Mouse (Mus musculus) heart, postnatal 0 days (tissue): ENCODE results near the gene Acvrl1. TPM values are rescaled to one million over a fixed set of nuclear protein-coding genes. Genes with fewer than 3 reads are reported as not detected.

ENCODE experiments used
- ATAC-seq: fragments of 200-750 bp; cut with Nextera tagmentation; 2 replicates; pipeline ENCODE4 v1.8.0; 2017; ENCODE audit warnings: low read depth, moderate number of reproducible peaks, moderate library complexity; ENCODE audit not compliant: insufficient read depth
- DNase-seq: peaks from one replicate; pipeline ENCODE4 v3.0.0-alpha.2; 2016; ENCODE audit warnings: low spot score
- H3K27ac ChIP-seq: fragments of 300-500 bp; sonication (generic); 2 replicates; pipeline ENCODE4 v1.5.1; 2014; ENCODE audit warnings: low read depth, mild to moderate bottlenecking
- H3K27me3 ChIP-seq: fragments of 300-500 bp; sonication (generic); 2 replicates; pipeline ENCODE4 v1.6.1; 2014; ENCODE audit warnings: low read length, mixed read lengths; ENCODE audit not compliant: control insufficient read depth, insufficient read depth
- H3K36me3 ChIP-seq: fragments of 300-500 bp; sonication (generic); replicated peaks from 2 replicates; pipeline ENCODE4 v1.6.1; 2014; ENCODE audit warnings: low read length, mixed read lengths; ENCODE audit not compliant: control insufficient read depth, insufficient read depth
- H3K4me1 ChIP-seq: fragments of 300-500 bp; sonication (generic); 2 replicates; pipeline ENCODE4 v1.6.1; 2014; ENCODE audit warnings: antibody characterized with exemption; ENCODE audit not compliant: control insufficient read depth, insufficient read depth
- H3K4me2 ChIP-seq: fragments of 300-500 bp; sonication (generic); 2 replicates; pipeline ENCODE4 v1.6.1; 2014; ENCODE audit warnings: low read depth, mild to moderate bottlenecking, low read length, moderate library complexity
- H3K4me3 ChIP-seq: fragments of 300-500 bp; sonication (generic); 2 replicates; pipeline ENCODE4 v1.5.1; 2014; ENCODE audit warnings: low read depth, low read length
- H3K9ac ChIP-seq: fragments of 300-500 bp; sonication (generic); replicated peaks from 2 replicates; pipeline ENCODE4 v1.6.1; 2014; ENCODE audit warnings: low read depth, low read length, mixed read lengths
- H3K9me3 ChIP-seq: fragments of 300-500 bp; sonication (generic); replicated peaks from 2 replicates; pipeline ENCODE4 v1.6.1; 2016; ENCODE audit warnings: low read length; ENCODE audit not compliant: control insufficient read depth
- CTCF ChIP-seq: IDR thresholded peaks from 2 replicates; pipeline ENCODE4 v1.5.1; 2016; ENCODE audit warnings: antibody characterized with exemption, control low read depth, low read depth
- EP300 ChIP-seq: IDR thresholded peaks from 2 replicates; pipeline ENCODE4 v1.6.1; 2016; ENCODE audit warnings: antibody characterized with exemption, low read depth
- WGBS: fragments of 180-500 bp; shearing (Covaris S2); extraction: QIAGEN DNeasy Blood & Tissue Kit; methylation state at CpG from one replicate; pipeline ENCODE4 v1.1.7; 2014; 5-methylcytosine and 5-hydroxymethylcytosine counted together
- polyA plus RNA-seq: library from polyadenylated mRNA; unstranded; fragments of >200 nt; fragmentation: Nextera tagmentation; extraction: Ambion mirVana; gene quantifications from 2 replicates; pipeline ENCODE4 v1.2.1, GENCODE M21; 2015
- total RNA-seq: library from RNA; depleted of rRNA; stranded (reverse); fragments of >200 nt; gene quantifications from 2 replicates; pipeline ENCODE4 v1.2.3, GENCODE M21; 2014; ENCODE audit warnings: low replicate concordance

The Acvrl1 gene
- total and polyA plus RNA-seq, 2 experiments from 2014 or later = 9.3 to 36.0 TPM

DNA sequence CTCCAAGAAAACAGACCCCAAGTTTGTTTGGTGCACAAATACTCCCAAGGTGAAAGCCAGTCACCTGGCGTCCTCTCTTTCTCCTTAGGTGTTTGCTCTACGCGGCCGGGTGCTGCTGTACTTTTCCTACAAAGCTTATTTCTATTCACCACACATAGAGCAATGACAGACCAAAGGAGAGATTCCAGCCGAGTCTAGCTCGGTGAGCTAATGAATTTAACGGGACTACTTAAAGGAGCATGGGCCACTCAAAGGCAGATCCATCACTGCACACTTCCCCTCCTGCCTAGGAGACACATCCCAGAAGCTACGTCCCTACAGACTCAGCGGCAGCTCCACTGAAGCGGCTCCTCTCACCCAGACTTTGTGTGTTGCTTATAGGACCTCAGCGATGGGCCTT, 39.2 kb downstream of the Acvrl1 start:
- Histone ChIP-seq H3K27me3 (no peaks in the 10 kb centered on the region), H3K9ac (no peak overlapping the region), H3K9me3 (no peaks in the 10 kb centered on the region), H3K4me3 (no peak overlapping the region), H3K4me2 (no peak overlapping the region), H3K27ac (no peak overlapping the region), H3K36me3 (no peaks in the 10 kb centered on the region), H3K4me1 (peaks cover 5% of the 10 kb centered on the region; the same call in 1 of the 2 replicates)
- TF ChIP-seq CTCF = no peak
- TF ChIP-seq EP300 = no peak
- WGBS = 67% methylated on average over 11 of the region's 11 CpGs
- DNase-seq (no peak), ATAC-seq (no peak)

DNA sequence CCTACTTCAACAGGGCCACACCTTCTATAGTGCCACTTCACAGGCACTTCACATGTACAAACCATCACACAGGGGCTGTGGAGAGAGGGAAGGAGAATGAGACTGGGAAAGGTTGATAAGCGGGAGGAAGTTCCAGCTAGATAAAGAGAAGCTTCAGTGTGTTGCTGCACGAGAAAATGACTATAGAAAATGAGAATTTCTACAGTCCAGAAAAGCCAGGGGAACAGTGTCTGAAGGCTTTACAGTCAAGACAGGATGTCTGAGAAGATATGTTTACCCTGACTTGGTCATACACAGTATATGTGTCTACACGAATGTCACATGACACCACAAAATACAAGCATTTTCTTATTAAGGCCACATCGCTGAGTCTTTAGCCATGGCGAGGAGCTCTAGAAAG, 41.6 kb downstream of the Acvrl1 start:
- no peak for ATAC-seq
- peaks cover 5% of the 10 kb centered on the region; the same call in 1 of the 2 replicates for H3K4me1 ChIP-seq
- WGBS = 75% methylated on average over 5 of the region's 5 CpGs

GRCm38 (mm10) chr15:101170413-101170980, 42.2 kb downstream of the Acvrl1 start:
- no peak for DNase-seq
- Histone ChIP-seq H3K9ac (no peak overlapping the region), H3K27me3 (no peaks in the 10 kb centered on the region), H3K4me2 (no peak overlapping the region), H3K4me3 (no peak overlapping the region), H3K27ac (no peak overlapping the region), H3K4me1 (peaks cover 11% of the 10 kb centered on the region), H3K36me3 (no peaks in the 10 kb centered on the region), H3K9me3 (no peaks in the 10 kb centered on the region)
- TF ChIP-seq CTCF (no peak), EP300 (no peak)
- ATAC-seq = no peak
- 81% methylated on average over 10 of the region's 10 CpGs for WGBS

More for the DNA sequence above, 41.6 kb downstream of the Acvrl1 start:
- H3K36me3 ChIP-seq = no peaks in the 10 kb centered on the region
- no peak overlapping the region for H3K9ac ChIP-seq
- no peaks in the 10 kb centered on the region for H3K9me3 ChIP-seq
- no peak overlapping the region for H3K4me3 ChIP-seq
- no peak overlapping the region for H3K27ac ChIP-seq
- no peak overlapping the region for H3K4me2 ChIP-seq
- no peaks in the 10 kb centered on the region for H3K27me3 ChIP-seq
- TF ChIP-seq CTCF (no peak), EP300 (no peak)
- DNase-seq = no peak

GRCm38 (mm10) chr15:101171272-101171671, 43.0 kb downstream of the Acvrl1 start:
- WGBS = 81% methylated on average over 4 of the region's 4 CpGs
- Histone ChIP-seq H3K9ac (no peak overlapping the region), H3K27ac (no peak overlapping the region), H3K9me3 (no peaks in the 10 kb centered on the region), H3K4me2 (no peak overlapping the region), H3K27me3 (no peaks in the 10 kb centered on the region), H3K4me1 (peaks cover 18% of the 10 kb centered on the region), H3K4me3 (no peak overlapping the region), H3K36me3 (no peaks in the 10 kb centered on the region)
- TF ChIP-seq CTCF (no peak), EP300 (no peak)
- DNase-seq (no peak), ATAC-seq (no peak)

GRCm38 (mm10) chr15:101172016-101172415, 43.7 kb downstream of the Acvrl1 start:
- no peak for TF ChIP-seq CTCF
- TF ChIP-seq EP300 = no peak
- H3K27ac ChIP-seq = no peak overlapping the region
- no peaks in the 10 kb centered on the region for H3K9me3 ChIP-seq
- H3K9ac ChIP-seq = no peak overlapping the region
- DNase-seq (no peak), ATAC-seq (no peak)
- no peaks in the 10 kb centered on the region for H3K36me3 ChIP-seq
- H3K4me3 ChIP-seq = no peak overlapping the region
- H3K4me2 ChIP-seq = no peak overlapping the region
- 82% methylated on average over 2 of the region's 2 CpGs for WGBS
- H3K4me1 ChIP-seq = peaks cover 25% of the 10 kb centered on the region
- no peaks in the 10 kb centered on the region for H3K27me3 ChIP-seq
